Mouse (Mus musculus): ENCODE measurements at regions not wholly inside any gene's neighbourhood (a gene's known extent, or its start where the extent isn't known, plus 50 kb on each side); places are given as distances from the start of the nearest gene placed in this dataset.

- no peaks in the 10 kb centered on the region for H3K4me1 ChIP-seq (ENCODE audit: control insufficient read depth in 1 of 2, insufficient read depth in 2 of 2)
- no peak overlapping the region for H3K4me2 ChIP-seq (ENCODE audit: insufficient read depth, low read depth, poor library complexity, severe bottlenecking)
- no peak overlapping the region for H3K9ac ChIP-seq (ENCODE audit: insufficient read depth, low read depth)
- no peak for DNase-seq (ENCODE audit: extremely low read depth)
- dilution Hi-C loops (cut with MboI; ENCODE audit: extremely low pct_ligation_motif_present, extremely low pct_unique_long_range_greater_than_20kb, low sequenced_read_pairs) (no loop called here), in situ Hi-C loops (cut with MboI; ENCODE audit: low pct_ligation_motif_present, low pct_unique_long_range_greater_than_20kb, low sequenced_read_pairs) (no loop called here)
- no peak overlapping the region for H3K4me3 ChIP-seq (replicated peaks in 1 of 3; ENCODE audit: low read depth in 2 of 3, low read length in 2 of 3, poor library complexity in 1 of 3)
- no peak overlapping the region for H3K27ac ChIP-seq (ENCODE audit: insufficient read depth, low read depth)
- no peak for TF ChIP-seq MEF2A (IDR thresholded peaks at IDR 0.05; ENCODE audit: borderline replicate concordance, low read depth, low read length)
- TF ChIP-seq UBTF (IDR thresholded peaks at IDR 0.05; ENCODE audit: low read depth, low read length) = no peak
- TF ChIP-seq CHD2 (IDR thresholded peaks at IDR 0.05; ENCODE audit: low read length) = no peak
- no peak for TF ChIP-seq ETS1 (conservative IDR thresholded peaks at IDR 0.05; ENCODE audit: low read depth, low read length)
- no peaks in the 10 kb centered on the region for H3K27me3 ChIP-seq (replicated peaks)
- no peaks in the 10 kb centered on the region for H3K36me3 ChIP-seq (replicated peaks in 1 of 2; ENCODE audit: control insufficient read depth in 1 of 2, insufficient read depth in 1 of 2, low read length in 1 of 2)
- H3K9me3 ChIP-seq (replicated peaks; ENCODE audit: low read length) = no peaks in the 10 kb centered on the region
- H3K79me2 ChIP-seq (replicated peaks; ENCODE audit: control insufficient read depth, extremely low read depth, insufficient read depth, poor library complexity, severe bottlenecking) = no peaks in the 10 kb centered on the region
Measured at GRCm38 (mm10) chr5:4417761-4418160, 225.6 kb downstream of the Mterf1b start.

Data from CH12.LX (cell line).